Mouse (Mus musculus) megakaryocyte, embryonic 14.5 days (primary cell): ENCODE measurements around the gene P3h3.

Source experiments
- FLI1 ChIP-seq: IDR thresholded peaks from 2 replicates; pipeline ENCODE4 v1.6.1; 2012; ENCODE audit warnings: low read length, inconsistent platforms, mixed read lengths
- GATA1 ChIP-seq: IDR thresholded peaks from 3 replicates; pipeline ENCODE4 v1.6.1; 2012; ENCODE audit warnings: mixed read lengths, low read length, inconsistent platforms, borderline replicate concordance

DNA sequence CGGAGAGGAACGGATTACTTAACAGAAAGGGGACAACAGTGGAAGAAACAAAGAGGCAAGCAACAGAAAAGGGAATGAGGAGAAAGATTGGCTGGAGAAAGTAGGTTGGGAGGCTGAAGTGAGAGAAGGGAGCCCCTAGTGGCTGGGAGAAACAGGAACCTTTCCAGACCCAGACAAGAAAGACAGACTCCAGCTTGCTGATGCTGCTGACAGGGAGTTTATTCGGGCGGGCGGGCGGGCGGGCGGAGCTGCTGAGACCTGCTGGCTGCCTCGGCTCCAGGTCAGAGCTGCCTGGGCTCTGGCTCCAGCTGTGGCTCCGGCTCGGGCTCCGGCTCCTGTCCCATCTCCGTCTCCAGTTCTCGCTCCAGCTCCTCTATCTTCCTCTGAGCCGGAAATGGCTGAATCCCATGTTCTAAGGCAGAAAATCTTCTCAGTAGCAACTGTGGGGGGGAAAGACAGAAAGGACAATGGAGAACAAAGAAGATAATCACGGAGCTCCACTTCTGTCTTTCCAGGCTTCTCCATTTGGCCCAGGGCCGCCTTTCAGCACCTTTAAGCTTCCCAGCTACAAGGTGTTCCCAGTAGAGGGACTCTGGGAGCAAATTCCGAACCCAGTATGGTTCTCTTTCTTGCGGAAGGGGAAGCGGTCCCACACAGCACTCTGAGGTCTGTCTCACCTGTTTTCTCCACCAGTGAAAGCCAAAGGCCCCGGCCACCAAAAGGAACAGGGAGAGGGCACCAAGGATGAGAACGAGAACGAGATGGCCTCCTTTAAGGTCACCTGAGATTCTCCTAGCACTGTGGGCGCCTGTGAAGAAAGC, 46.8 kb upstream of the P3h3 start:
- no peak for TF ChIP-seq GATA1
- no peak for TF ChIP-seq FLI1
